Mouse (Mus musculus): ENCODE results near the gene Nkx2-5.
A peak's percentile ranks its signal among the peaks of the same experiment; 100 is the strongest.

Nkx2-5 gene

GRCm38 (mm10) chr17:26844909-26845148 lies at the start of gene Nkx2-5:
Gene Nkx2-5 (minus strand): TSS chr17:26845009.
- no peak for DNase-seq (ENCODE audit: low spot score)

- no peak for DNase-seq (ENCODE audit: low spot score)
Measured at GRCm38 (mm10) chr17:26894342-26894741, 49.5 kb upstream of the Nkx2-5 start.

GRCm38 (mm10) chr17:26893492-26893891 lies 48.7 kb upstream of the Nkx2-5 start:
- no peak for DNase-seq (ENCODE audit: low spot score)

GRCm38 (mm10) chr17:26892635-26893375 lies 48.0 kb upstream of the Nkx2-5 start:
- no peak for DNase-seq (ENCODE audit: low spot score)

GRCm38 (mm10) chr17:26887926-26888325 lies 43.1 kb upstream of the Nkx2-5 start:
- no peak for DNase-seq (ENCODE audit: low spot score)

GRCm38 (mm10) chr17:26886047-26886749 lies 41.4 kb upstream of the Nkx2-5 start:
- peak; percentile 75 for DNase-seq (ENCODE audit: low spot score)

- peak; percentile 80 for DNase-seq (ENCODE audit: low spot score)
Measured at GRCm38 (mm10) chr17:26884995-26885926, 40.5 kb upstream of the Nkx2-5 start.

GRCm38 (mm10) chr17:26883585-26883984 lies 38.8 kb upstream of the Nkx2-5 start:
- no peak for DNase-seq (ENCODE audit: low spot score)

- DNase-seq (ENCODE audit: low spot score) = no peak
Measured at GRCm38 (mm10) chr17:26882706-26883105, 37.9 kb upstream of the Nkx2-5 start.

- no peak for DNase-seq (ENCODE audit: low spot score)
Measured at GRCm38 (mm10) chr17:26879235-26879634, 34.4 kb upstream of the Nkx2-5 start.

- DNase-seq (ENCODE audit: low spot score) = no peak
Measured at GRCm38 (mm10) chr17:26877927-26878326, 33.1 kb upstream of the Nkx2-5 start.

- no peak for DNase-seq (ENCODE audit: low spot score)
Measured at GRCm38 (mm10) chr17:26874542-26874941, 29.7 kb upstream of the Nkx2-5 start.

GRCm38 (mm10) chr17:26873502-26873901 lies 28.7 kb upstream of the Nkx2-5 start:
- DNase-seq (ENCODE audit: low spot score) = no peak

- no peak for DNase-seq (ENCODE audit: low spot score)
Measured at GRCm38 (mm10) chr17:26872870-26873269, 28.1 kb upstream of the Nkx2-5 start.

GRCm38 (mm10) chr17:26868756-26869155 lies 23.9 kb upstream of the Nkx2-5 start:
- DNase-seq (ENCODE audit: low spot score) = no peak

- DNase-seq (ENCODE audit: low spot score) = no peak
Measured at GRCm38 (mm10) chr17:26865156-26865555, 20.3 kb upstream of the Nkx2-5 start.

GRCm38 (mm10) chr17:26864343-26864742 lies 19.5 kb upstream of the Nkx2-5 start:
- no peak for DNase-seq (ENCODE audit: low spot score)

- DNase-seq (ENCODE audit: low spot score) = no peak
Measured at GRCm38 (mm10) chr17:26861793-26862192, 17.0 kb upstream of the Nkx2-5 start.

GRCm38 (mm10) chr17:26861383-26861782 lies 16.6 kb upstream of the Nkx2-5 start:
- DNase-seq (ENCODE audit: low spot score) = no peak

- no peak for DNase-seq (ENCODE audit: low spot score)
Measured at GRCm38 (mm10) chr17:26860906-26861305, 16.1 kb upstream of the Nkx2-5 start.

GRCm38 (mm10) chr17:26852262-26852661 lies 7.5 kb upstream of the Nkx2-5 start:
- no peak for DNase-seq (ENCODE audit: low spot score)

GRCm38 (mm10) chr17:26851136-26851460 lies 6.3 kb upstream of the Nkx2-5 start:
- DNase-seq (ENCODE audit: low spot score) = no peak

All from spleen, adult 12 weeks (tissue).